Mouse (Mus musculus) cortical plate, adult 2 months (tissue): ENCODE data around the gene Lrrc74a.

ENCODE experiments used
- CTCF ChIP-seq: fragments of 200-500 bp; IDR thresholded peaks from 2 replicates; pipeline ENCODE4 v1.5.1; 2011; ENCODE audit warnings: mild to moderate bottlenecking, control low read depth, low read length; ENCODE audit not compliant: insufficient read depth; ENCODE audit errors: extremely low read depth
- POLR2A ChIP-seq: fragments of 200-500 bp; IDR thresholded peaks from 2 replicates; pipeline ENCODE4 v1.6.1; 2011; ENCODE audit warnings: mild to moderate bottlenecking, low read length, control low read depth; ENCODE audit not compliant: insufficient read depth; ENCODE audit errors: extremely low read depth

DNA sequence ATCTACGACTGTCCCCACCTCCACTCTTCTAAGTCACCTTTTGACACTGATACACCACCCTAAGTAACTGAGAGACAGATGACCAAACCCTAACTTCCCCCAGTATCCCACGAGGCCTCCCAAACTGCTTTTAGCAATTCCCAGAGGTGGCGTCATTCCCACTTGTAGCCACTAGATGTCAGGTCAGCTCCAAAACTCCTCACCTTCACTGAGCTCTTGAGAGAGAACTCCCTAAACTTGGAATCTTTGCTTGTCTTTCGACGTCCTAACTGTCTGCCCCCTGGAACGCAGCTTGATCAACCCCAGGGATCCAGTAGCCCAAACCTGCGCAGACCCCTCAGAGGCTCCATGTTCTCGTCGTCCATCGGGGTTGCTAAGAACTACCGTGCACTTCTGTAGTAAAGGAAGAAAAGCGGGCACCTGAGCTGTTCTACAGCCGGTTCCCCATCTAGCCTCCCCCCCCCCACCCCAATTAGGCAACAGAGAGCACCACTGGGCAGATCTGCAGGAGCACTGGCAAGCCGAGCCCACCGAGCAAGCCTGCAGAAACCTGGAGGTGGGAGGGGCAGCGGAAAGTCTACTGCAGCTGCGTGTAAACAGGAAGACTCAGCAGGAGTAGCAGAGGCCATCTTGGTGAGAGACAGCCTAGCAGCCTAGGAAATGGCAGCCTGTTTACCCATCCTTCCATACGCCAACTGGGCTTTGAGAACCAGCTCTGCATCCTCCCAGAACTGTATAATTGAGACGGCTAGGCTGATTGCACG lies 33.9 kb downstream of the Lrrc74a start:
- TF ChIP-seq CTCF, result peak; percentile 86
- no peak for TF ChIP-seq POLR2A
